Mouse (Mus musculus) frontal cortex, postnatal 25 days (tissue): ENCODE results near the gene Rhbdf2.
"Not testable (repeated sequence)": the region's sequence is repeated elsewhere in the genome, so short reads cannot be mapped to it uniquely, and the experiment has no call there.

Source experiments
- DNase-seq, 2 experiments: peaks; one replicate each; pipeline ENCODE4 v3.0.0; 2022; ENCODE audit warnings: low spot score in 2 of 2

The Rhbdf2 gene

DNA sequence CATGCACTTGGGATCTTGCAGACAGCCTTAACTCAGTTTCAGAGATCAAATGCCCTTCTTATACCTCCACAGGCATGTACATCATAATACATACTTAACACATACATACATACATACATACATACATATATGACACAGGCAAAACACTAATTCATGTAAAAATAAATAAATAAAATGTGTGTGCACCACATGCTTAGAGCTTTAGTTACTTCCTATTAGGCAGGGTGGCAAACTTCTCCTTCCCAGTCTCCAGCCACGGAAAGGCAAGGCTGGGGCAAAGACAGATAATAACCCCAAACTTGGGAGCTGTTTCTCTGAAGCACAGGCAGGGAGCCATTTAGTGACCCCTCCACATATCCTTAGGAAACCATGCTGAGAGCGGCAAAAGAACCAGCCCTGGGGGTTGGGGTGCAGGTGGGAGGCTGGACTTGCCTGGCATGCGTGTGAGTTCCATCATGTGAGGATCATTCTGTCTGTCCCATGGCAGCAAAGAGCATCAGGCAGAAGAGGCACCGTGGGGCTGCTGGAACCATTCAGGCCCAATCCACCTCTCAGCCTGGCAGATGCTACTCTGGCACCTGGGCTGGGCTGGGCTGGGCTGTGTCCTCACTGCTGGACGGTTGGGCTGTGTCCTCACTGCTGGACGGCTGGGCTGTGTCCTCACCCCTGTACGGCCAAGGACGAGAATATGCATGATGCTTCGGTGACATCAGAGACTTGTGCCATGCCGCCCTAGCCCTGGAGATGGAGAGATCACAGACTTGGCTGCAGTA lies at the start of gene Rhbdf2:
Gene Rhbdf2, minus strand, starts transcription at position 721 of the 773 bp plus-strand sequence.
- no peak for DNase-seq

DNA sequence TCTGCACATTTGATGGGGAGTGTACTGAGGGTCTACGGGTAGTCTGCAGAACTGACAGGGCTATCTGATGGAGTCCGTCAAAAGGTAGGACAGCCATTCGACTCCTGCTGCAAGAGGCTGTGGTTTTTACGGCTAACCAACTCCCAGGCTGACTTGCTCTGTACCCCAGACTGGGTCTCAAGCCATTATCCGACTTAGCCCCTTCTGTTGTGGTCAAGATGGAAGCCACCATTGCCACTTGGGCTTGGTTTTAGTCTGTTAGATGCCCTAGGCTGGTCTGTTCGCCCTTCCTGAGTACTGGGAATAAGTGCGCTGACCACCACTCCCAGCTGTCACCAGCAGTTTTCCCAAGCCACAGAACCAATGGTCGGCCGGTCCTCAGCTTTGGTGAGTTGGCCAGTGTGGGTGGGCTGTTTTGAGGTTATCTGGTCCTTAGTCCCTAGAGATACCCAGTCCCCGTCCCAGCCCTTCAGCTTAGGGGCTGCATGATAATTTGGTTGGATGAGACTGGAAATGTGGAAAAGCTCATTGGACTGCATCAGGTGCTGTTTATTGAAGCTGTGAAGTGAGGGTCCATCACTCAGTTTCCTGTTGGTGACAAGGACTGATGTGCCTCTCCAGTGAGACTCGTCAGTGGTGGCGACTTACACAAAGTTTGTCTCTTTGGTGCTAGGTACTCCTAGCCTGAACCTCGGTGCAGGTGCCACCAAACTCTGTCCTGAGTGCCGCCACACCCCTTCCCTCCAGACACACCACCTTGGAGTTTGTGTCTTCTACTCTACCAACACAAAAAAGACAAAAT lies 49.6 kb upstream of the Rhbdf2 start:
- no peak for DNase-seq

- DNase-seq = not testable (repeated sequence)
Observed at GRCm38 (mm10) chr11:116675429-116675828, 48.6 kb upstream of the Rhbdf2 start.

DNA sequence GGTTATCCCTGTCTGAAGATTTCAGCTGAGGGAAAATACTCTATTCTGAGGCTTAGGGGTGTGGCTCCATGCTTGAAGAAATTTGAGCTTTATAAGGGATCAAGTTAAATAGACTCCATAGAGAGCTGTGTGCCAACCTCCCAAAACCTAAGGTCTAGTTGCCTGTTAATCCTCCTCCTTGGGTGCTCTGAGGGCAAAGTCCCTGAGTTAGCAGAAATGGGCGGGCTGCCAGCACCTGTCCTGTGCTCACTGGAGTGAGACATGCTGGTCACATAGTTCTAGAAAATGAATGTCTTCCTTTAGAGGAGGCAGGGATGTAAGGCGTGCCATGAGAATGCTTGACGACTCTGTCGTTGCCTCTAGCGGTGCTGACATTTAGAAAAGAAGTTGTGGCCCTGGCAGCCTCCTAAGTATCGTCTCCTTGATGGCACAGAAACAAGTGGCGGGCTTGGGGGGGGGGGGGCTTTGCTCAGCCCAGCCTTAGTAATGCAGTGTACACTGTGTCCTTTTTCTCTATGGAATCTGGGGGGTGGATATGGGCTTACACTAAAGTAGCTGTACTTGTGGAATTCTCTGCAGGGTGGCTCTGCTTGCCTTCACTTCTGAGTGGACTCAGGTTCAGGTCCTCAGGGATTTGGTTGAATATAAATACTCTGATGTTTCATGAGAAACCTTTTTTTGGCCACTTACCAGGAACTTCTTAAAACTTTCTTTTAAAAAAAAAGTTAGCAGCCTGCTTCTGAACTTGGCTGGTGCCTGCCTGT lies 48.0 kb upstream of the Rhbdf2 start:
- DNase-seq = no peak

GRCm38 (mm10) chr11:116673410-116673809 lies 46.6 kb upstream of the Rhbdf2 start:
- no peak for DNase-seq

GRCm38 (mm10) chr11:116672595-116672994 lies 45.8 kb upstream of the Rhbdf2 start:
- DNase-seq = no peak

- no peak for DNase-seq
Observed at GRCm38 (mm10) chr11:116671845-116672434, 45.1 kb upstream of the Rhbdf2 start.

DNA sequence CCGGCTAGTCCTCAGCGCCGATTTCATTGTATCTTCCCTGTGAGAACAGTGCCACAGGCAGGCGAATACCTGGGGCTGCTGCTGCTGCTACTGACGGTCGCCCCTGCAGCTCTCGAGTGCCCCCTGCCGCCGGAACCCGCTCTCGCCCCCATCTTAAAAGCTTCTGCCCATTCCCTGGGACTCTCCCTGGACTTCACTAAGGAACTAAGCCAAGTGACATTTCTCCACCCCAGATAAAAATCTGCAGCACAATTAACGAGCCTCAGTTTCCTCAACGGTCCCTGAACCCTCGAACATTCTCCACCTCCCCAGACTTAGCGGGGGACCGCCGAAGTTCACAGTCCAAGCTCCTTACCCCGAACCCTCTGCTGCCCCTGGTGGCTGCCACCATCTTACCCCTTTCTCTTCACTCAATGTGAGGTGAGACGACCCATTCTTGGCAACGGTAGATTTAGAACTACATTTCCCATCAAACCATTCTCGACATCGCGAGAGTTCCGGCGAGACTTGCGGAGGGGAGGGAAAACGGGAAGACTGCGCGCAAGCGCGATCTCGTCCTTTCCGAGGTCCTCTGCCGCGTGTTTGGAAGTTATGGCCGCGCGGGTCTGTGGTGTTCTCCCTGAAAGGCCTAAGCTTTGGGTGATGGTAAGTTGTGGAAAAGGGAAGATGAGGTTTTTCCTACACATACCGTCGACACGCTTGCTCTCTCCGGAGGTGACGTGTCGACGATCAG lies 44.5 kb upstream of the Rhbdf2 start:
- peak; percentile 96 to 98 for DNase-seq

DNA sequence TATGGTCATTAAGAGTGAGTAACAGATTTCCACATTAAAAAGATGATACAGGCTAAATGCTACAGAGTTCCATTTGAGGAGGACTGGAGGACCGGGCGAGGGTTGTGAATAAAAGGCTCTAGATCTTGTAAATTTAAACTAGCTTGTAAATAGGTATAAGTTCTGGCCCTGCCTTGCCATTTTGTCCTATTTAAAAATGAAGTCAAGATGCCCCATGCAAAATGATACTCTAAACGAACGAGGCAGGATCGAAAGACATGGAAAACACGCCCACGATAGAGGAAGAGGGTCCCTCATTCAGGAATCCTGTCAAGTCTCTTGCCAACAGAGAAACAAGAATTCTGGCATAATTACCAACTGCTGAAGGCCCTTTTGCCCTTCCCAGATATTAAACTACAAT lies 43.6 kb upstream of the Rhbdf2 start:
- no peak for DNase-seq

GRCm38 (mm10) chr11:116669787-116670365 lies 43.1 kb upstream of the Rhbdf2 start:
- DNase-seq = no peak

GRCm38 (mm10) chr11:116669316-116669715 lies 42.5 kb upstream of the Rhbdf2 start:
- DNase-seq = no peak

DNA sequence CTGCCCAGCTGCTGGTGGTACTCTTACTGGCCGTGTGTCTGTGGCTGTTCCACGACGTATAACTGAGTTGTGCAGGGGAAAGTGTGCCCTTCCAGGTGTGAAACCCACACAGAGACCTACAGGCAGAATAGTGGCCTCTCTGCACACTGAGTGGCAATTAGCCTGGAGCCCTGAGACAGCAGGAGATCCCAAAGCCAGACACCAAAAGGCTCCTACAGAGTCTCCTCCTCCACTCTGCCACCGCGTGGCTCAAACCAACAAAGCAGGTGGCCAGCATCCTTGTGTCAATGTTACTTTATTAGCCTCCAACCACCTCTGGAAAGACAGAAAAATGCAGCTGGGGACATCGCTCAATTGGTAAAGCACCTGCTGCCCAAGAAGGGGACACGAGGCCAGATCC lies 42.0 kb upstream of the Rhbdf2 start:
- no peak for DNase-seq

- no peak for DNase-seq
Observed at GRCm38 (mm10) chr11:116668381-116668825, 41.6 kb upstream of the Rhbdf2 start.

- no peak for DNase-seq
Observed at GRCm38 (mm10) chr11:116667930-116668329, 41.1 kb upstream of the Rhbdf2 start.

DNA sequence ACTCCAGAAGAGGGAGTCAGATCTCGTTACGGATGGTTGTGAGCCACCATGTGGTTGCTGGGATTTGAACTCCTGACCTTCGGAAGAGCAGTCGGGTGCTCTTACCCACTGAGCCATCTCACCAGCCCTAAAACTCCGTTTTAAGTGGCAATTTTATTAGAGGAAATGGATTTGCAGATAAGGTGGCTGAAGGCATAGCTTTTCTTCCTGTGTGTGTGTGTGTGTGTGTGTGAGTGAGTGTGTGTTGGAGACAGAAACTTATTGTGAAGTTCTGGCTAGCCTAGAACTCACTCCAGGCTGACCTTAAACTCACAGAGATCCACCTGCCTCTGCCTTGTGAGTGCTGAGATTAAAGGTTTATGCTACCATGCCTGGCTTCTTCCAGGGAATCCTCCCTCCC lies 40.2 kb upstream of the Rhbdf2 start:
- DNase-seq = not testable (repeated sequence)

- no peak for DNase-seq
Observed at GRCm38 (mm10) chr11:116666566-116666965, 39.7 kb upstream of the Rhbdf2 start.

DNA sequence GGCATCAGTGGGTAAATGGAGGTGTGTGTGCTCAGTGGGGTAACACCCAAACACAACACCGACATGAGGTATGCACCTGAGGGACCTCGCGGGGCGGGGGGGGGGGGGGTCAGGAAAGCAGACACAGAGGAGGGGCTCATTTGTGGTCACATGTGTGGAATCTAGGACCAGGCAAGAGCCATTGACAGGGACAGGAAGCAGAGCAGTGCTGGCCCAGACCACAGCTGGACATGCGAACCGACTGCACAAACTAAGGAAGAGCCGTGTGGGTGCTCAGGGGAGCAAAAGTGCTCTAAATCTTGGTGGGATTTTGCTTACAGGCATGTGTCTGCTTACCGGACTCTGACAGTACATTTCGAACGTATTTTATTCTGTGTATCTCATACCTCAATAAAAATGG lies 38.5 kb upstream of the Rhbdf2 start:
- no peak for DNase-seq

DNA sequence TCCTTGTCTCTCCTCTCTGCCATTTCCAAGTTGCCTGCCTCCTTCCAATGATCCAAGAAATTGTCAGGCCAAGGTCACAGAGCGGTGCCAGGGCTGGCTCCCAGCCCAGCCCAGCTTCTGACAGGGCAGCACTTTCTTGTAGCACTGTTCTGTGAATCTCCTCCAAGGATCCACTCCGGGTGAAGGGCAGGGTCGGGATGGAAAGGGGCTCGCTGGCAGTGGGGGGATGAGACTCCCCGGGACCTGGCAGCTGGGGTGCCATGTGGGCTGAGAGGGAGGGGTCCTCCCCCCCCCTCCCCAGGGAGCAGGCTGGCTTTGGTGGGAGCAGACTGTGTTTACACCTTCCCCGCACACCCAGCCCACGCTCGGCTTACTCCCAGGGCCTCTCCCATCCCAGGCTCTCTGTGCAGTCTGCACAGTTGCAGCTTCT lies 35.1 kb upstream of the Rhbdf2 start:
- no peak for DNase-seq

DNA sequence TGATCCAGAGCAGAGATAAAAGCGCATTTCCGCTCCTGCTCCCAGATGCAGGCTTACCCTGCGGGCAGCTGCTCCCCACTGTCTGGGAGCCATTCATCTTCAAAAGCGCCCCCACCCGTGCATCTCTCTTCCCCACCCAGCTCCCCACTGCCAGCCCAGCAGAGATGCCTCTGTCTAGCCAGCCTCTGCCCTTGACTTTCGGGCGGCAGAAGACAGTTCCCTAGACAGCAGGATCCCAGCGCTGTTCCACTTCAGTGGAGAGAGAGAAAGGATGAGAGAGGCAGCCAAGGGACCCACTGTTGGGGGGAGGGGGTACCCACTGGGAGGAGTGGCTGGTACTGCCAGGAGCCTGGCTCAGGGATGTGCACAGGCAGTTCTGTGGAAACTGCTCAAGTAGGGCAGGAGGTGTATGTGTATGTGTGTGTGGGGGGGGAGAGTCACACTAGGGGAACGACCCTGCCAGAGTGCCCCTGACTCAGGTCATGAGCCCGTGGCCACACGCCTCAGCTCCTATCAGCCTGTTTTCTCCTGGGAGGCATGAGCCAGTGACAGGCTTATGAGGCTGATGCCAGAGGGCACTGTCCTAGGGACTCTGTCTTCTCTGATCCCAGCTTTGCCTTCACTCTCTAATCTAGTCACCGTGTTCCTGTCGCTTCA lies 34.6 kb upstream of the Rhbdf2 start:
- no peak for DNase-seq

DNA sequence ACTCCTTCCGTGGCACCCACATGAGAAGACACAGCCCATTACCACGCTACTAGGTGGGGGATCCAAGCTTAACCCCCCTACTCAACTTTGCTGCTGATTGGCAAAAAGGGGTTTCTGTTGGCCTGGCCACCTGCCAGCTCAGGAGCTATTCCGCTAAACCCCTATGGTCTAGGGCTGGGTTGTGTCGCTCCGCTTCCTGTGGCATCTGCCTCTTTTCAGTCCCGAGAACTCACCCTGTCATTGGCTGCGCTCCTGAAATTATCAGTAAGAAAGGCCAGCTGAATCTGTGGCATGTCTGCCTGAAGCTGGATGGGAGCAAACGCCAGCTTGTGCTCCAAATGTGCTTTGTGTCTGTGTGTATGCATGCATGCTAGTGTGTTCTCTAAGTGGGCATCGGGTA lies 33.4 kb upstream of the Rhbdf2 start:
- no peak for DNase-seq
